Mouse (Mus musculus) cerebellum, adult 11-12 months (tissue): ENCODE data around the gene Ccnd3.
A peak's percentile ranks its signal among the peaks of the same experiment; 100 is the strongest.
"Not testable (repeated sequence)": the region's sequence is repeated elsewhere in the genome, so short reads cannot be mapped to it uniquely, and the experiment has no call there.

Experiments
- DNase-seq: peaks from one replicate; pipeline ENCODE4 v3.0.0; 2022

Gene Ccnd3

DNA sequence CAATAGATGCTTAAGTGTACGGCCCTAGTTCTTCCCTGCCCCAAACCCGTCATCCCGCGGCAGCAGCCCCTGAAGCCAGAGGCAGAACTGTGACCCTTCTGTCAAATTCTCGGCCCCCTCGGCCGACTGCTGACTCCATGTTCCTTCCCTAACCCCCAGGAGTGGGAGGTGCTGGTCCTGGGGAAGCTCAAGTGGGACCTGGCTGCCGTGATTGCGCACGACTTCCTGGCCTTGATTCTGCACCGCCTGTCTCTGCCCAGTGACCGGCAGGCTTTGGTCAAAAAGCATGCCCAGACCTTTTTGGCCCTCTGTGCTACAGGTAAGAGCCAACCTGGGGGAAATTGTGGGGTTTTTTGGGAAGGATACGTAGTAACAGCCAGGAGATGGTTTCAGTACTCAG lies 92.4 kb downstream of the Ccnd3 start:
- DNase-seq, result no peak

GRCm38 (mm10) chr17:47597838-47598579 lies 93.2 kb downstream of the Ccnd3 start:
- DNase-seq, result peak; percentile 46

GRCm38 (mm10) chr17:47598580-47599304 lies 93.9 kb downstream of the Ccnd3 start:
- not testable (repeated sequence) for DNase-seq

- DNase-seq, result no peak
Observed at GRCm38 (mm10) chr17:47599511-47600297, 94.9 kb downstream of the Ccnd3 start.

- no peak for DNase-seq
Observed at GRCm38 (mm10) chr17:47600601-47601388, 95.9 kb downstream of the Ccnd3 start.

GRCm38 (mm10) chr17:47601389-47601755 lies 96.5 kb downstream of the Ccnd3 start:
- no peak for DNase-seq

- no peak for DNase-seq
Observed at GRCm38 (mm10) chr17:47602289-47602688, 97.4 kb downstream of the Ccnd3 start.

GRCm38 (mm10) chr17:47606220-47606619 lies 101.4 kb downstream of the Ccnd3 start:
- DNase-seq, result no peak

DNA sequence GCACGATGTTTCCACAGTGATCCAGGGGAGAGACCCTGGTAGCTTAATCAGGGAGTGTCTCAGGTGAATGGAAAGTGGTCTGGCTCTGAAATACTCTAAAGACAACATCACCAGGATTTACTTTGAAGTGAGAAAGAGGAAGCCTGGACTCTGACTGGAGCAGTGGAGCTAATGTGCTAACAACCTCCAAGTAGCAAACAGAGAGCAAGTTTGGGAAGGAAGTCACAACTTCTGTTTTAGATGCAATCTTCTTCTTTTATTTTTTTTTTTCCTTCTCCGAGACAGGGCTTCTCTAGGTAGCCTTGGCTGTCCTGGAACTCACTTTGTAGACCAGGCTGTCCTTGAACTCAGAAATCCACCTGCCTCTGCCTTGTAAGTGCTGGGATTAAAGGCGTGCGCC lies 104.3 kb downstream of the Ccnd3 start:
- no peak for DNase-seq

GRCm38 (mm10) chr17:47610849-47611660 lies 106.2 kb downstream of the Ccnd3 start, which contains the start of the genes Bysl, Med20 and Gm20517:
Gene Bysl, minus strand, starts transcription at chr17:47611492.
Gene Med20, plus strand, starts transcription at chr17:47611582.
Gene Gm20517, plus strand, starts transcription at chr17:47611589.
- peak; percentile 96 for DNase-seq

DNA sequence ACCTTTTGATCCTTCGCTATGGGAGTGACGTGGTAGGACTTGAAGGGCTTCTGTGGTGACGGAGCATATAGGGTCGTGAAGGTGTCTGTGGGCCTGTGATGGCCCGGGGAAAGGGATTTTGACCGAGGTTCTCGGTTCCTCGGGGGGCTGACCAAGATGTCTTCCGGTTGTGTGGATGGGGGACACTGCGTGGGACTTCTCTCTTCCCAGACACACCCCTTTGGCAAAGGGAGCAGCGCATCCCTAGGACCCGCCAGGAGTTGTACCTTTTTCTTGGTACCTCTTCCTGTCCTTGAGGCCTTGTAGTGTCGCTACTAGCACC lies 106.8 kb downstream of the Ccnd3 start:
- DNase-seq, result no peak

- DNase-seq, result no peak
Observed at GRCm38 (mm10) chr17:47614018-47614417, 109.2 kb downstream of the Ccnd3 start.

- no peak for DNase-seq
Observed at GRCm38 (mm10) chr17:47616119-47616518, 111.3 kb downstream of the Ccnd3 start.

- DNase-seq, result no peak
Observed at GRCm38 (mm10) chr17:47616652-47617051, 111.8 kb downstream of the Ccnd3 start.

GRCm38 (mm10) chr17:47617605-47618307 lies 112.9 kb downstream of the Ccnd3 start:
- no peak for DNase-seq

- no peak for DNase-seq
Observed at GRCm38 (mm10) chr17:47618556-47619311, 113.9 kb downstream of the Ccnd3 start.

DNA sequence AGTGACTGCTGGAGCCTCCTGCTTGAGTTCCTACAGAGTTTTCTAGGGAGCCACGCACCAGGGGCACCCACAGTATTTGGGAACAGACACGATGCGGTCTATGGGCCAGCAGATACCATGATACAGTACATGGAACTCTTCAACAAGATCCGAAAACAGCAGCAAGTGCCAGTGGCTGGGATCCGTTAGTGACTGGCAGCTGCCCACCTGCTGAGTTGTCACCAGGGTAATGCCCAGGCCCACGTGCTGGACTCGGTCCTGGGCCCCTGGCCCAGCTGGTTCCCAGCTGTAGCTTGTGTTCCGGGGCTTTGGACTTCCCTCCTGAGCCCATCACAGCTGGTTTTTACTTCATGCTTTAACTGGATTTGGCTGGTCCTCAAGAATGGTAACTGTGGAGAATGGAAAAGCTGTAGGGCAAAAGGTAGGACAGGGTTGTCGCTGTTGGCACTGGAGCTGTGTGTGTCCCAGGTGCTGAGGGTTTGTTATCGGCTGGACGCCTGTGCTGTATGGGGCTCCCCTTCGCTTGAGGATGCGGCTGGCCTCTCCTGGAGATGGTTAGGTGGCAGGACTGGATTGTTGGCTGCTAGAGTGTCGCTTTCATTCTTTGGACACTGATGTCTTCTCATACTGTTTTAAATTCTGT lies 118.2 kb downstream of the Ccnd3 start:
- no peak for DNase-seq

DNA sequence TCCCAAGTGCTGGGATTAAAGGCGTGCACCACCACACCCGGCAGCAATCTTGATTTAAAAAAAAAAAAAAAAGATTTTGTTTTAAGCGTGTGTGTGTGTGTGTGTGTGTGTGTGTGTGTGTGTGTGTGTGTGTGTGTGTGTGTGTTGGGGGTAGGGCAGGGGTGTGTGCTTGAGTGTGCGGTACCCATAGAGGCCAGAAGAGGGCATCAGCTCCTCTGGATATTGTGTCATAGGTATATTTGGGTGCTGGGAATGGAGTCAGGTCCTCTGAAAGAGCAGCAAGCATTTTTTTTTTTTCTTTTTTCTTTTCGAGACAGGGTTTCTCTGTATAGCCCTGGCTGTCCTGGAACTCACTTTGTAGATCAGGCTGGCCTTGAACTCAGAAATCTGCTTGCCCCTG lies 119.7 kb downstream of the Ccnd3 start:
- not testable (repeated sequence) for DNase-seq

- DNase-seq, result no peak
Observed at GRCm38 (mm10) chr17:47625088-47625487, 120.2 kb downstream of the Ccnd3 start.

- no peak for DNase-seq
Observed at GRCm38 (mm10) chr17:47626031-47626430, 121.2 kb downstream of the Ccnd3 start.
